Mouse (Mus musculus) neural tube, embryonic 15.5 days (tissue): ENCODE results near the gene Nrtn. TPM values are rescaled to one million over a fixed set of nuclear protein-coding genes. Genes with fewer than 3 reads are reported as not detected.
A peak's percentile ranks its signal among the peaks of the same experiment; 100 is the strongest.

Experiments
- ATAC-seq: fragments of 200-750 bp; cut with Nextera tagmentation; 2 replicates; pipeline ENCODE4 v1.8.0; 2017; ENCODE audit warnings: mild to moderate bottlenecking, moderate TSS enrichment, moderate library complexity; ENCODE audit not compliant: low FRiP score
- H3K27ac ChIP-seq: fragments of 300-500 bp; sonication (generic); replicated peaks from 2 replicates; pipeline ENCODE4 v1.5.1; 2015; ENCODE audit warnings: mild to moderate bottlenecking, inconsistent platforms
- H3K27me3 ChIP-seq: fragments of 300-500 bp; sonication (generic); replicated peaks from 2 replicates; pipeline ENCODE4 v1.6.1; 2015; ENCODE audit warnings: inconsistent platforms
- H3K36me3 ChIP-seq: fragments of 300-500 bp; sonication (generic); 2 replicates; pipeline ENCODE4 v1.6.1; 2015; ENCODE audit warnings: inconsistent platforms
- H3K4me1 ChIP-seq: fragments of 300-500 bp; sonication (generic); 2 replicates; pipeline ENCODE4 v1.6.1; 2015; ENCODE audit warnings: inconsistent platforms
- H3K4me2 ChIP-seq: fragments of 300-500 bp; sonication (generic); 2 replicates; pipeline ENCODE4 v1.6.1; 2015; ENCODE audit warnings: inconsistent platforms, mild to moderate bottlenecking, moderate library complexity
- H3K4me3 ChIP-seq: fragments of 300-500 bp; sonication (generic); replicated peaks from 2 replicates; pipeline ENCODE4 v1.5.1; 2015; ENCODE audit warnings: mild to moderate bottlenecking, inconsistent platforms
- H3K9ac ChIP-seq: fragments of 300-500 bp; sonication (generic); replicated peaks from 2 replicates; pipeline ENCODE4 v1.6.1; 2015; ENCODE audit warnings: mild to moderate bottlenecking, inconsistent platforms
- H3K9me3 ChIP-seq: fragments of 300-500 bp; sonication (generic); replicated peaks from 2 replicates; pipeline ENCODE4 v1.6.1; 2016; ENCODE audit warnings: inconsistent platforms
- WGBS: fragments of 180-500 bp; shearing (Covaris S2); methylation state at CpG from one replicate; pipeline ENCODE4 v1.1.7; 2015; ENCODE audit warnings: mixed read lengths; 5-methylcytosine and 5-hydroxymethylcytosine counted together
- polyA plus RNA-seq: library from polyadenylated mRNA; unstranded; fragments of >200 nt; fragmentation: Nextera tagmentation; extraction: Ambion mirVana; gene quantifications from 2 replicates; pipeline ENCODE4 v1.2.1, GENCODE M21; 2015

The Nrtn gene
- polyA plus RNA-seq, 1 experiment from 2014 or later = 2.7 TPM

GRCm38 (mm10) chr17:56736534-56736933, 20.8 kb downstream of the Nrtn start:
- no peaks in the 10 kb centered on the region for H3K27me3 ChIP-seq
- H3K36me3 ChIP-seq = no peaks in the 10 kb centered on the region
- H3K4me3 ChIP-seq = no peak overlapping the region
- no peaks in the 10 kb centered on the region for H3K4me1 ChIP-seq
- 51% methylated on average over 8 of the region's 8 CpGs for WGBS
- no peak for ATAC-seq
- H3K9ac ChIP-seq = no peak overlapping the region
- H3K4me2 ChIP-seq = no peak overlapping the region
- no peaks in the 10 kb centered on the region for H3K9me3 ChIP-seq
- H3K27ac ChIP-seq = no peak overlapping the region

- no peak for ATAC-seq
- Histone ChIP-seq H3K9ac (no peak overlapping the region), H3K27me3 (no peaks in the 10 kb centered on the region), H3K36me3 (no peaks in the 10 kb centered on the region), H3K4me2 (no peak overlapping the region), H3K27ac (no peak overlapping the region), H3K4me3 (no peak overlapping the region), H3K9me3 (no peaks in the 10 kb centered on the region), H3K4me1 (peaks cover 17% of the 10 kb centered on the region)
- WGBS = 61% methylated on average over 2 of the region's 2 CpGs
Measured at GRCm38 (mm10) chr17:56729656-56730055, 27.7 kb downstream of the Nrtn start.

- Histone ChIP-seq H3K4me2 (no peak overlapping the region), H3K9ac (no peak overlapping the region), H3K36me3 (no peaks in the 10 kb centered on the region), H3K27me3 (no peaks in the 10 kb centered on the region), H3K27ac (no peak overlapping the region), H3K9me3 (no peaks in the 10 kb centered on the region), H3K4me3 (no peak overlapping the region), H3K4me1 (peaks cover 17% of the 10 kb centered on the region)
- ATAC-seq = no peak
- WGBS = 24% methylated on average over 6 of the region's 6 CpGs
Measured at GRCm38 (mm10) chr17:56729151-56729550, 28.2 kb downstream of the Nrtn start.

GRCm38 (mm10) chr17:56728117-56728516, 29.2 kb downstream of the Nrtn start:
- peaks cover 21% of the 10 kb centered on the region for H3K4me1 ChIP-seq
- H3K36me3 ChIP-seq = peaks cover 6% of the 10 kb centered on the region; the same call in 1 of the 2 replicates
- no peaks in the 10 kb centered on the region for H3K27me3 ChIP-seq
- H3K9ac ChIP-seq = no peak overlapping the region
- 22% methylated on average over 12 of the region's 12 CpGs for WGBS
- H3K4me3 ChIP-seq = no peak overlapping the region
- no peak overlapping the region for H3K4me2 ChIP-seq
- no peaks in the 10 kb centered on the region for H3K9me3 ChIP-seq
- ATAC-seq = no peak; the same call in 1 of the 2 replicates
- H3K27ac ChIP-seq = no peak overlapping the region

GRCm38 (mm10) chr17:56727659-56728058, 29.7 kb downstream of the Nrtn start:
- no peak for ATAC-seq
- no peak overlapping the region for H3K4me2 ChIP-seq
- H3K4me1 ChIP-seq = peaks cover 26% of the 10 kb centered on the region
- H3K27me3 ChIP-seq = no peaks in the 10 kb centered on the region
- no peak overlapping the region for H3K9ac ChIP-seq
- H3K27ac ChIP-seq = no peak overlapping the region
- H3K36me3 ChIP-seq = peaks cover 11% of the 10 kb centered on the region; the same call in 1 of the 2 replicates
- no peaks in the 10 kb centered on the region for H3K9me3 ChIP-seq
- H3K4me3 ChIP-seq = no peak overlapping the region
- WGBS = 9% methylated on average over 12 of the region's 12 CpGs

- WGBS = 11% methylated on average over 7 of the region's 7 CpGs
- Histone ChIP-seq H3K9me3 (no peaks in the 10 kb centered on the region), H3K4me1 (peaks cover 31% of the 10 kb centered on the region), H3K9ac (no peak overlapping the region), H3K27ac (no peak overlapping the region), H3K4me3 (no peak overlapping the region), H3K27me3 (no peaks in the 10 kb centered on the region), H3K36me3 (peaks cover 16% of the 10 kb centered on the region), H3K4me2 (no peak overlapping the region)
- no peak for ATAC-seq
Measured at GRCm38 (mm10) chr17:56727029-56727649, 30.2 kb downstream of the Nrtn start.

- no peak overlapping the region for H3K9ac ChIP-seq
- H3K4me2 ChIP-seq = no peak overlapping the region
- H3K9me3 ChIP-seq = no peaks in the 10 kb centered on the region
- ATAC-seq = no peak
- WGBS = 83% methylated on average over 11 of the region's 11 CpGs
- peaks cover 31% of the 10 kb centered on the region for H3K36me3 ChIP-seq
- H3K4me3 ChIP-seq = no peak overlapping the region
- H3K27me3 ChIP-seq = no peaks in the 10 kb centered on the region
- H3K4me1 ChIP-seq = peaks cover 44% of the 10 kb centered on the region
- no peak overlapping the region for H3K27ac ChIP-seq
Measured at GRCm38 (mm10) chr17:56723419-56724161, 33.7 kb downstream of the Nrtn start.

- Histone ChIP-seq H3K4me1 (peaks cover 43% of the 10 kb centered on the region), H3K9me3 (no peaks in the 10 kb centered on the region), H3K4me3 (no peak overlapping the region), H3K4me2 (no peak overlapping the region), H3K9ac (no peak overlapping the region; the same call in 1 of the 2 replicates), H3K27me3 (no peaks in the 10 kb centered on the region), H3K27ac (peak overlapping the region; percentile 54), H3K36me3 (peaks cover 31% of the 10 kb centered on the region)
- ATAC-seq = no peak; the same call in 1 of the 2 replicates
- 35% methylated on average over 5 of the region's 5 CpGs for WGBS
Measured at GRCm38 (mm10) chr17:56722441-56722840, 34.9 kb downstream of the Nrtn start.

GRCm38 (mm10) chr17:56717363-56718058, 39.8 kb downstream of the Nrtn start, which contains the start of the genes Ndufa11 and Vmac:
Gene Ndufa11 (plus strand): TSS chr17:56717767.
Gene Vmac (minus strand): TSS chr17:56718022.
- Histone ChIP-seq H3K27ac (peak within 1 kb of the TSS; percentile 89), H3K9me3 (no peaks in the 10 kb centered on the region), H3K27me3 (no peaks in the 10 kb centered on the region), H3K4me1 (peaks cover 46% of the 10 kb centered on the region), H3K36me3 (peaks cover 30% of the 10 kb centered on the region), H3K4me3 (peak within 1 kb of the TSS; percentile 65), H3K9ac (peak within 1 kb of the TSS; percentile 80), H3K4me2 (peak within 1 kb of the TSS; percentile 75)
- peak; percentile 83 for ATAC-seq
- WGBS = under 1% methylated on average over 59 of the region's 59 CpGs

- ATAC-seq = peak; percentile 93
- under 1% methylated on average over 54 of the region's 55 CpGs for WGBS
- Histone ChIP-seq H3K36me3 (peaks cover 30% of the 10 kb centered on the region), H3K4me1 (peaks cover 39% of the 10 kb centered on the region), H3K9ac (peak overlapping the region; percentile 80), H3K27me3 (no peaks in the 10 kb centered on the region), H3K9me3 (no peaks in the 10 kb centered on the region), H3K4me3 (peak overlapping the region; percentile 65), H3K4me2 (peak overlapping the region; percentile 75), H3K27ac (peak overlapping the region; percentile 89)
Measured at GRCm38 (mm10) chr17:56716655-56717362, 40.5 kb downstream of the Nrtn start.
